Mouse (Mus musculus): ENCODE measurements around the gene Vegfc. TPM values are rescaled to one million over a fixed set of nuclear protein-coding genes. Genes with fewer than 3 reads are reported as not detected.
A peak's percentile ranks its signal among the peaks of the same experiment; 100 is the strongest.

Vegfc gene
- polyA plus RNA-seq, 1 experiment = 7.5 TPM

DNA sequence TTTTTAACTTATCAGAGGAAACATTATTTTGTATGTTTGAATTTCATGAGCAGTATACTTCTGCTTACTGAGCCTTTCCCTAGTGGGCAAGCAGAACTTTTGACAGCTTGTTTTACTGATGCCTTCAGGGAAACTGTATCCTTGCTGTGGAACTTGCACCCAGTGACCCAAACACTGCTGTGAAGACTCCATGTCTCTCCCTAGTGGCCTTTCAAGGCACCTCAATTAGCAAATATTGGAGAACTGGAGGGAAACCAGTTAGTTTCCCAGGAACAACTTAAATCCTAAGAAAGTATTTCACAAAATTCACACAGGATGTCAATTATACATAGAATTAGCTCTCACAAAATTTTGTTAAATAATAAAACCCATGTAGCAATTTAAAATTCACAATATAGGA lies 2.2 kb downstream of the Vegfc start:
- TF ChIP-seq CTCF (IDR thresholded peaks at IDR 0.05; ENCODE audit: borderline replicate concordance, insufficient read depth, low read length) (peak; percentile 16; the same call in 1 of the 2 replicates), POLR2A (IDR thresholded peaks at IDR 0.05; ENCODE audit: low read depth, low read length) (no peak)
- Histone ChIP-seq H3K4me3 (ENCODE audit: insufficient read depth, low read length) (no peak overlapping the region), H3K27ac (ENCODE audit: insufficient read depth, low read length) (no peak overlapping the region), H3K4me1 (ENCODE audit: control insufficient read depth, insufficient read depth, low read length) (no peaks in the 10 kb centered on the region)

DNA sequence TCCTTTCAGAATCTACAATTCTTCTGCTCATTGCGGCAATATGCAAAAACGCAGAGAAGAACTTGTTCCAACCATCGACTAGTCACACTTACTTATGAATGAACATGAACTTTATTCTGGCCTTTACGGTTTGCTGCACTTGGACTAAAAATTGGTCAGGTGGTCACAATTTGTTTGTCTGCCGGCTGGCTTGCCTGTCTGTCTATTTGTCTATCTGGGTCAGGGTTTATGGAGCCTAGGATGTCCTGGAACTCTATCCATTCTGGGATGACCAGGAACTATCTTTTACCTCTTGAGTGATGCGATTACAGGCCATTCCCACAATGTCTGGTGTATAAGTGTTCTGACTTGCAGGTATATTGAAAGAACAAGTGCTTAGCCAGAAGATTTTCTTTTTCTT lies 8.5 kb downstream of the Vegfc start:
- no peak overlapping the region for H3K4me3 ChIP-seq (ENCODE audit: insufficient read depth, low read length)
- H3K4me1 ChIP-seq (ENCODE audit: control insufficient read depth, insufficient read depth, low read length) = no peaks in the 10 kb centered on the region
- TF ChIP-seq POLR2A (IDR thresholded peaks at IDR 0.05; ENCODE audit: low read depth, low read length) (no peak), CTCF (IDR thresholded peaks at IDR 0.05; ENCODE audit: borderline replicate concordance, insufficient read depth, low read length) (no peak)
- no peak overlapping the region for H3K27ac ChIP-seq (ENCODE audit: insufficient read depth, low read length)

DNA sequence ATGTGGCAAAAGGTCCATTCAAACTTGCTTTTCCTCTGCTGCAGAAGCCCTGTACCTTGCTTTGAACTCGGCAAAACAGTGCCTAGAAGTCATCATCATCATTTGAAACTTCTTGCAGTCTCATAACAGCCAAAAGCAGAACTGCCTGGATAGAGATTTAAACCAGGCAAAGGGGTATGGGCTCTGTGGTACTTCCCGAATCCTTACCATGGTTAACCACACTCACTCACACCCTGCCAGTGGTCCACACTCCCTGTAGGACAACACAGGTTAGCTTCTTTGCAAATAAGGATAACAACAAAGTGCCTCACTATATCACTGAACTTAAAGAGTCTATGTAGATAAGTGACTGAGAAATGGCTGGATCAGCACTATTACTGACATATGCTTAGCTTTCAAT lies 9.7 kb downstream of the Vegfc start:
- Histone ChIP-seq H3K27ac (ENCODE audit: insufficient read depth, low read length) (no peak overlapping the region), H3K4me3 (ENCODE audit: insufficient read depth, low read length) (no peak overlapping the region), H3K4me1 (ENCODE audit: control insufficient read depth, insufficient read depth, low read length) (no peaks in the 10 kb centered on the region)
- TF ChIP-seq CTCF (IDR thresholded peaks at IDR 0.05; ENCODE audit: borderline replicate concordance, insufficient read depth, low read length) (no peak), POLR2A (IDR thresholded peaks at IDR 0.05; ENCODE audit: low read depth, low read length) (no peak)

DNA sequence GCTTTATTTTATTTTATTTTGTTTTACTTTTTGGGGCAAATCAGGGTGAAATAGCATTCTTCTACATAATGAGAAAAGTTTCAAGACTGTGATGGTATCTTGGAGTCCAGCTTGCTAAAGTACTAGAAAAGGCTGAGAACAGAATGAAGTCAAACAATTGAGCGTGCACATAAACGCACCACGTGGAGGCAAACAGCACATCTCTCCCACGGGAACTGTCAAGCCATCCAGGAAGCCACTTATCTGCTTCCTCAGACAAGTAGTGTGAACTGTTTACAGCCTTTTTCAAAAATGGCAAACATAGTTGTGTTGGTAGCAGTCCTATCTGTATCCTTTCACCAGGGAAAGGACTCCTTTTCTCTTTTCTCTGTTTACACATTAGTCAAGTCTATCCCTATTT lies 11.8 kb downstream of the Vegfc start:
- Histone ChIP-seq H3K27ac (ENCODE audit: insufficient read depth, low read length) (no peak overlapping the region), H3K4me1 (ENCODE audit: control insufficient read depth, insufficient read depth, low read length) (no peaks in the 10 kb centered on the region), H3K4me3 (ENCODE audit: insufficient read depth, low read length) (no peak overlapping the region)
- TF ChIP-seq POLR2A (IDR thresholded peaks at IDR 0.05; ENCODE audit: low read depth, low read length) (no peak), CTCF (IDR thresholded peaks at IDR 0.05; ENCODE audit: borderline replicate concordance, insufficient read depth, low read length) (no peak)

DNA sequence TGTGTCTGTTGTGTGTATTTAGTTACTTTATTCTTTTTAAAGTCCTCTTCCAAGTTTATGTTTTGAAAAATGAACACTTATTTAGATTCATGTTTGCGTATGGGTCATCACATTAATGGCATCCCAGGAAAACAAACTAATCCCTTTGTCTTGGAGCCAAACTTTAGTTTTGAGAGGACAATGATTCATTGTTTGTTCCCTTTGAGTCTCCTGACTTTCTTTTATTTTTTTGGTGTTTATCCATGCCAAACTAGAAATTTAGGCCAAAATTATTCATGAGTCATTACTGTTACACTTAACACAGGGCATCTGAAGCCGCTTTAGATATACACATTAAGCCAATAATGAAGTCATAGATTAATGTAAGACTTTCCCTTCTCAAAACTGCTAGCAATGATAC lies 12.5 kb downstream of the Vegfc start:
- TF ChIP-seq POLR2A (IDR thresholded peaks at IDR 0.05; ENCODE audit: low read depth, low read length) (no peak), CTCF (IDR thresholded peaks at IDR 0.05; ENCODE audit: borderline replicate concordance, insufficient read depth, low read length) (no peak)
- no peak overlapping the region for H3K4me3 ChIP-seq (ENCODE audit: insufficient read depth, low read length)

DNA sequence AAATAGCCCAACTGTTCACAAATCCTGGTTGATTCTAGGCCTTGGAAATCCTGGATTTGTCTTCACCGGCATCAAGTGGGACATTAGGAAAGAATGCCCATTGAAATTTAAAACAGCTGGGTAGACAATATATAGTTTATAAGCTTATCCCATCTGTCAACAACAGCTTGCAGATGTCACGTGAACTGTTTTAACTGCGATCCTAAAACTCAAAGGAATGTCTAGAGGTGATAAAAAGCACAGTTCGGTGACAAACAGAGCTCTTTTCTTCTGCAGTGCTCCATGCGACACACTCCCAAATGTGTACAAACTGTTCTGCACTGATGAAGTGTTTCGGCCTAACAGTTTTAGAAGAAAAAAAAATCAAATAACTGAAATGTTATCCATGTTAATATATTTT lies 22.7 kb downstream of the Vegfc start:
- H3K4me3 ChIP-seq (ENCODE audit: insufficient read depth, low read length) = no peak overlapping the region
- no peak overlapping the region for H3K27ac ChIP-seq (ENCODE audit: insufficient read depth, low read length)
- H3K4me1 ChIP-seq (ENCODE audit: control insufficient read depth, insufficient read depth, low read length) = no peaks in the 10 kb centered on the region
- TF ChIP-seq POLR2A (IDR thresholded peaks at IDR 0.05; ENCODE audit: low read depth, low read length) = no peak
- no peak for TF ChIP-seq CTCF (IDR thresholded peaks at IDR 0.05; ENCODE audit: borderline replicate concordance, insufficient read depth, low read length)

More for the DNA sequence above, 12.5 kb downstream of the Vegfc start:
- Histone ChIP-seq H3K4me1 (ENCODE audit: control insufficient read depth, insufficient read depth, low read length) (no peaks in the 10 kb centered on the region), H3K27ac (ENCODE audit: insufficient read depth, low read length) (no peak overlapping the region)

DNA sequence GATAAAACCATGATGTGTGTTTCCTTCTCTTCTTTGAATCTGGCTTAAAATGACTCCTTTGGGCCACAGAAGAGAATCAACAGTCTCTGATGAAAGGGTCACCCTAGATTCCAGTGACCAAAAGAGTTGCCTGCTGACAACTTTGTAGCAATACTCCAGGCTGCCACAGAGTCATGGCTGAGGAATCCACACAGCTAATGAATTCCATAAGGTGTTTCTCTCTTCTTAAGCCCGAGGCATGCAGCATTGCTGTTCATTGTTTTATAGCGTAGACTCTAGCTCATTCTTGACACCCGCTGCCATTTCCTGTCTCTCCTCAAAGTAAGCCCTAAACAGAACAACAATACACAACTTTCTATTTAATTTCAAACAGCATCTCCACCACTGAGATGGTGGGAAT lies 37.2 kb downstream of the Vegfc start:
- Histone ChIP-seq H3K4me1 (ENCODE audit: control insufficient read depth, insufficient read depth, low read length) (peaks cover 7% of the 10 kb centered on the region), H3K27ac (ENCODE audit: insufficient read depth, low read length) (peak overlapping the region; percentile 86), H3K4me3 (ENCODE audit: insufficient read depth, low read length) (no peak overlapping the region)
- no peak for TF ChIP-seq POLR2A (IDR thresholded peaks at IDR 0.05; ENCODE audit: low read depth, low read length)
- TF ChIP-seq CTCF (IDR thresholded peaks at IDR 0.05; ENCODE audit: borderline replicate concordance, insufficient read depth, low read length) = no peak

DNA sequence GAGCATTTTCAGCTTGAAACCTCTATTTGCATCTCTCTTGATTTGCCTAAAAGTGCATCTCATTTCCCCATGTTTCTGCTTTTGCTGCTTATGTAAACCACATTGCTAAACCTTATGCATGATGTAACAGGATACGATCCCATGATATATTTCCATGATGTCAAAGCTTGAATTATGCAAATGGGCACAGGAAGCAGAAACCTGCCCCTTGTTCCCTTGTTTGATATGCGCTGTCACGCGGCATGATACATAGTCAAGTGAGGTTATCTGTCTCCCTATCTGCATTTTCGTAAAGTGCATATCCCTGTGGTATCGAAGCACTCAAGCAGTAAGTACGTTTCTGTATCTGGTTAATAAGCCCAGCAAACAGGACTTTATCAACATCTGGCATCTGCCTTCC lies 42.7 kb downstream of the Vegfc start:
- Histone ChIP-seq H3K4me1 (ENCODE audit: control insufficient read depth, insufficient read depth, low read length) (no peaks in the 10 kb centered on the region), H3K4me3 (ENCODE audit: insufficient read depth, low read length) (no peak overlapping the region), H3K27ac (ENCODE audit: insufficient read depth, low read length) (no peak overlapping the region)
- TF ChIP-seq CTCF (IDR thresholded peaks at IDR 0.05; ENCODE audit: borderline replicate concordance, insufficient read depth, low read length) = no peak
- no peak for TF ChIP-seq POLR2A (IDR thresholded peaks at IDR 0.05; ENCODE audit: low read depth, low read length)

DNA sequence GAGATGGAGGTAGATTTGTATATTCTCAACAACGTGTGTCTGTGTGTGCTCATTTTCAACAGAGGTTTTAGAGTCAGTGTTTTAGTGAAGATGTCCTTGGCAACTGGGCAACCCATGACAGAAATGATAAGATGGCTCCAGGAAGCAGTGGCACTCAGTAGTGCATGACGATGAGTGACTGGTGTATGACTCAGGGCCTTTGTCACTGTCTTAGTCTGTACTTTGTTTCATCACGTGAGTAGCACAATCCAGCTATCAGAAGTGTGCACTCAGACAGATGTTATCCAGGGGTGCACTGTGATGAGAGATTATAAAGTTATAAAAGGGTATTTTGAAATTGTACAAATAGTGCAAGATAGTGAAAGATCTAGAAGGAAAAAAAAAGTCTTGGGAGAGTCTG lies 44.5 kb downstream of the Vegfc start:
- no peak for TF ChIP-seq CTCF (IDR thresholded peaks at IDR 0.05; ENCODE audit: borderline replicate concordance, insufficient read depth, low read length)
- TF ChIP-seq POLR2A (IDR thresholded peaks at IDR 0.05; ENCODE audit: low read depth, low read length) = no peak
- Histone ChIP-seq H3K4me1 (ENCODE audit: control insufficient read depth, insufficient read depth, low read length) (no peaks in the 10 kb centered on the region), H3K4me3 (ENCODE audit: insufficient read depth, low read length) (no peak overlapping the region), H3K27ac (ENCODE audit: insufficient read depth, low read length) (no peak overlapping the region)

DNA sequence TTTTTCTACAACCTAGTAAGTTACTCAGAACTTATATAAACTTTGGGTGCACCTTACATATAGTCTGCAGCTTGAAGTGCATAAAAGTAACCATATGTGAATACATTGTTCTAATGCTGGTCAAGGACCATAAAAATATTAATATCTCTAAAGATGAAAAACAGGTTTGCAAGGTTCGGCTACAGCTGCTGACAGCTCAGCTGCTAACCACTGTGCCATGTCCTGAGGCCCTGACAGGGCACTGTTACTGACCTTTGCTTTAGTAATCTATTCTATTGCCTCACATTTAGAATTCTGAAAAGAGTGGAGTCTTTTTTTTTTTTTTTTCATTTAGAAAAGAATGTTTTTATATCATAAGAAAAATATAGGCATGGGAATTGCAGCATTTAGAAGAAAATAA lies 44.9 kb downstream of the Vegfc start:
- TF ChIP-seq POLR2A (IDR thresholded peaks at IDR 0.05; ENCODE audit: low read depth, low read length) (no peak), CTCF (IDR thresholded peaks at IDR 0.05; ENCODE audit: borderline replicate concordance, insufficient read depth, low read length) (no peak)
- H3K4me3 ChIP-seq (ENCODE audit: insufficient read depth, low read length) = no peak overlapping the region
- H3K4me1 ChIP-seq (ENCODE audit: control insufficient read depth, insufficient read depth, low read length) = no peaks in the 10 kb centered on the region
- no peak overlapping the region for H3K27ac ChIP-seq (ENCODE audit: insufficient read depth, low read length)

DNA sequence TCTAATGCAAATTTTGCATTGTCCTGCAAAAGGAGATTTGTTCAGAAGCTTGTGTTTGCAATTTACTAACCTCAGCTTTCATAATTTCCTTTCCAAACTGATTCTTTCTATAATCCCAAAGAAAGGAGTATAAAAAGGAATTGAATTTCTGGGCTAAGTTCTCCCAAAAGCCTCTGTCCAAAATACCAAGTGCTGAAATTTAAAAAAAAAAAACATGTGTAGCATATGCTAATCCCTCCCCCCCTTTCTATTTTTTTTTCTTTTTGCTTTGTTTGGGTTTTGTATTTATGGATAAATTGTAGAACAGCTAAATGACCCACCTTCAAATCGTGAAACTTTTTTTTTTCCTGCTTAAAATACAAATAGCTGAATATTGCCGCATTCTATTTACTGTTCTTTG lies 53.2 kb downstream of the Vegfc start:
- Histone ChIP-seq H3K27ac (ENCODE audit: insufficient read depth, low read length) (no peak overlapping the region), H3K4me3 (ENCODE audit: insufficient read depth, low read length) (no peak overlapping the region), H3K4me1 (ENCODE audit: control insufficient read depth, insufficient read depth, low read length) (no peaks in the 10 kb centered on the region)
- TF ChIP-seq POLR2A (IDR thresholded peaks at IDR 0.05; ENCODE audit: low read depth, low read length) (no peak), CTCF (IDR thresholded peaks at IDR 0.05; ENCODE audit: borderline replicate concordance, insufficient read depth, low read length) (no peak)

Measured in embryonic fibroblast, embryonic 13.5 days (primary cell).